Mouse (Mus musculus) heart, embryonic 14.5 days (tissue): Measurements from ENCODE around the gene Smad6. TPM values are rescaled to one million over a fixed set of nuclear protein-coding genes. Genes with fewer than 3 reads are reported as not detected.

Experiments
- ATAC-seq: fragments of 200-750 bp; cut with Nextera tagmentation; 2 replicates; pipeline ENCODE4 v1.8.0; 2017; ENCODE audit warnings: low read depth, moderate TSS enrichment; ENCODE audit not compliant: insufficient number of reproducible peaks, insufficient read depth, low FRiP score
- H3K27ac ChIP-seq, 2 experiments: fragments of 200-500 bp in 1 of 2; fragments of 300-500 bp in 1 of 2; sonication (generic) in 1 of 2; replicated peaks in 1 of 2; 2 replicates each; pipeline ENCODE4 v1.5.1; 2012 to 2014; ENCODE audit warnings: low read depth in 2 of 2, low read length in 2 of 2, control low read depth in 1 of 2, mild to moderate bottlenecking in 1 of 2, mixed read lengths in 1 of 2; ENCODE audit not compliant: control insufficient read depth in 1 of 2, insufficient read depth in 1 of 2
- H3K27me3 ChIP-seq: fragments of 300-500 bp; sonication (generic); 2 replicates; pipeline ENCODE4 v1.6.1; 2014; ENCODE audit warnings: mild to moderate bottlenecking, low read length, control low read depth; ENCODE audit not compliant: control insufficient read depth, insufficient read depth
- H3K36me3 ChIP-seq: fragments of 300-500 bp; sonication (generic); 2 replicates; pipeline ENCODE4 v1.6.1; 2014; ENCODE audit warnings: mild to moderate bottlenecking, control low read depth, low read length, mixed read lengths; ENCODE audit not compliant: control insufficient read depth, insufficient read depth
- H3K4me1 ChIP-seq, 2 experiments: fragments of 200-500 bp in 1 of 2; fragments of 300-500 bp in 1 of 2; sonication (generic) in 1 of 2; 2 replicates each; pipeline ENCODE4 v1.6.1; 2012 to 2014; ENCODE audit warnings: low read length in 2 of 2, control low read depth in 1 of 2, mixed read lengths in 1 of 2; ENCODE audit not compliant: control insufficient read depth in 2 of 2, insufficient read depth in 2 of 2
- H3K4me2 ChIP-seq: fragments of 300-500 bp; sonication (generic); 2 replicates; pipeline ENCODE4 v1.6.1; 2014; ENCODE audit warnings: mild to moderate bottlenecking, low read length
- H3K4me3 ChIP-seq, 2 experiments: fragments of 200-500 bp in 1 of 2; fragments of 300-500 bp in 1 of 2; sonication (generic) in 1 of 2; 2 replicates each; pipeline ENCODE4 v1.5.1; 2012 to 2014; ENCODE audit warnings: low read length in 2 of 2, mild to moderate bottlenecking in 2 of 2, control low read depth in 1 of 2, low read depth in 1 of 2, moderate library complexity in 1 of 2; ENCODE audit not compliant: control insufficient read depth in 1 of 2, insufficient read depth in 1 of 2
- H3K9ac ChIP-seq: fragments of 300-500 bp; sonication (generic); 2 replicates; pipeline ENCODE4 v1.6.1; 2014; ENCODE audit warnings: mild to moderate bottlenecking, low read length
- H3K9me3 ChIP-seq: fragments of 300-500 bp; sonication (generic); 2 replicates; pipeline ENCODE4 v1.6.1; 2016; ENCODE audit warnings: low read length, control low read depth; ENCODE audit not compliant: control insufficient read depth
- WGBS: fragments of 180-500 bp; shearing (Covaris S2); extraction: QIAGEN DNeasy Blood & Tissue Kit; methylation state at CpG from one replicate; pipeline ENCODE4 v1.1.7; 2014; 5-methylcytosine and 5-hydroxymethylcytosine counted together
- polyA plus RNA-seq: library from polyadenylated mRNA; unstranded; fragments of >200 nt; fragmentation: Nextera tagmentation; extraction: Ambion mirVana; gene quantifications from 2 replicates; pipeline ENCODE4 v1.2.1, GENCODE M21; 2014

The Smad6 gene
- polyA plus RNA-seq, 1 experiment from 2014 or later, result 30.8 TPM

- Histone ChIP-seq H3K4me3 (no peak overlapping the region), H3K36me3 (no peaks in the 10 kb centered on the region), H3K27ac (peak overlapping the region; percentile 1 to 51), H3K4me2 (no peak overlapping the region), H3K4me1 (peaks cover 48 to 56% of the 10 kb centered on the region in 2 experiments), H3K9me3 (no peaks in the 10 kb centered on the region), H3K9ac (no peak overlapping the region), H3K27me3 (no peaks in the 10 kb centered on the region)
- WGBS, result 58% methylated on average over 9 of the region's 9 CpGs
- ATAC-seq, result peak; percentile 68
Measured at GRCm38 (mm10) chr9:64055162-64055561, 33.3 kb upstream of the Smad6 start.

- 36% methylated on average over 4 of the region's 4 CpGs for WGBS
- no peak overlapping the region for H3K4me3 ChIP-seq
- H3K36me3 ChIP-seq, result no peaks in the 10 kb centered on the region
- ATAC-seq, result no peak
- H3K4me2 ChIP-seq, result no peak overlapping the region
- H3K27ac ChIP-seq, result 0 out of 4 replicates have a peak overlapping the region, but pooled peaks of 1 of the 2 experiments have one; percentile 51
- H3K9ac ChIP-seq, result no peak overlapping the region
- H3K9me3 ChIP-seq, result no peaks in the 10 kb centered on the region
- H3K4me1 ChIP-seq, result peaks cover 44 to 52% of the 10 kb centered on the region in 2 experiments
- H3K27me3 ChIP-seq, result no peaks in the 10 kb centered on the region
Measured at GRCm38 (mm10) chr9:64053786-64054185, 31.9 kb upstream of the Smad6 start.

- Histone ChIP-seq H3K4me3 (no peak overlapping the region), H3K9me3 (no peaks in the 10 kb centered on the region), H3K4me1 (peaks cover 40 to 55% of the 10 kb centered on the region in 2 experiments), H3K4me2 (no peak overlapping the region), H3K27ac (peak overlapping the region; percentile 80 to 86), H3K27me3 (no peaks in the 10 kb centered on the region), H3K9ac (no peak overlapping the region), H3K36me3 (no peaks in the 10 kb centered on the region)
- no peak for ATAC-seq
- 72% methylated on average over 2 of the region's 2 CpGs for WGBS
Measured at GRCm38 (mm10) chr9:64051241-64051640, 29.4 kb upstream of the Smad6 start.

GRCm38 (mm10) chr9:64050513-64051065 lies 28.7 kb upstream of the Smad6 start:
- H3K36me3 ChIP-seq, result no peaks in the 10 kb centered on the region
- no peaks in the 10 kb centered on the region for H3K27me3 ChIP-seq
- peak overlapping the region; percentile 80 for H3K4me2 ChIP-seq
- peaks cover 40 to 61% of the 10 kb centered on the region in 2 experiments for H3K4me1 ChIP-seq
- peak overlapping the region; percentile 80 to 86 for H3K27ac ChIP-seq
- no peak for ATAC-seq
- peak overlapping the region; percentile 39 to 43 for H3K4me3 ChIP-seq
- no peaks in the 10 kb centered on the region for H3K9me3 ChIP-seq
- 10% methylated on average over 8 of the region's 8 CpGs for WGBS
- H3K9ac ChIP-seq, result peak overlapping the region; percentile 73

GRCm38 (mm10) chr9:64049471-64050380 lies 27.9 kb upstream of the Smad6 start:
- Histone ChIP-seq H3K9ac (peak overlapping the region; percentile 73), H3K4me1 (peaks cover 41 to 61% of the 10 kb centered on the region in 2 experiments), H3K4me2 (peak overlapping the region; percentile 80), H3K27me3 (no peaks in the 10 kb centered on the region), H3K36me3 (no peaks in the 10 kb centered on the region), H3K9me3 (no peaks in the 10 kb centered on the region), H3K4me3 (peak overlapping the region; percentile 39 to 43), H3K27ac (peak overlapping the region; percentile 80 to 86)
- WGBS, result 13% methylated on average over 32 of the region's 32 CpGs
- ATAC-seq, result peak; percentile 68

- H3K9me3 ChIP-seq, result no peaks in the 10 kb centered on the region
- peak overlapping the region; percentile 35 for H3K9ac ChIP-seq
- H3K4me2 ChIP-seq, result peak overlapping the region; percentile 16
- H3K27ac ChIP-seq, result peak overlapping the region; percentile 79 to 87
- H3K4me3 ChIP-seq, result no peak overlapping the region
- peak; percentile 86 for ATAC-seq
- no peaks in the 10 kb centered on the region for H3K27me3 ChIP-seq
- 4% methylated on average over 14 of the region's 14 CpGs for WGBS
- peaks cover 42 to 55% of the 10 kb centered on the region in 2 experiments for H3K4me1 ChIP-seq
- no peaks in the 10 kb centered on the region for H3K36me3 ChIP-seq
Measured at GRCm38 (mm10) chr9:64045117-64045890, 23.4 kb upstream of the Smad6 start.

GRCm38 (mm10) chr9:64044343-64044742 lies 22.5 kb upstream of the Smad6 start:
- Histone ChIP-seq H3K36me3 (no peaks in the 10 kb centered on the region), H3K4me2 (peak overlapping the region; percentile 16; the same call in 1 of the 2 replicates), H3K9ac (0 out of 2 replicates have a peak overlapping the region, but pooled peaks have one; percentile 2), H3K4me1 (peaks cover 32 to 46% of the 10 kb centered on the region in 2 experiments), H3K27ac (peak overlapping the region; percentile 79 to 87), H3K27me3 (no peaks in the 10 kb centered on the region), H3K4me3 (no peak overlapping the region), H3K9me3 (no peaks in the 10 kb centered on the region)
- ATAC-seq, result no peak
- 32% methylated on average over 8 of the region's 8 CpGs for WGBS
